Mouse (Mus musculus) thymus, adult 2 months (tissue): ENCODE measurements at regions not wholly inside any gene's neighbourhood (a gene's known extent, or its start where the extent isn't known, plus 50 kb on each side); places are given as distances from the start of the nearest gene placed in this dataset.

Source experiments
- DNase-seq: peaks from one replicate; pipeline ENCODE4 v3.0.0; 2021
- H3K27ac ChIP-seq: fragments of 200-500 bp; 2 replicates; pipeline ENCODE4 v1.5.1; 2012; ENCODE audit warnings: low read length, control low read depth; ENCODE audit not compliant: control insufficient read depth, insufficient read depth
- H3K27me3 ChIP-seq: fragments of 200-500 bp; 2 replicates; pipeline ENCODE4 v1.6.1; 2012; ENCODE audit warnings: mild to moderate bottlenecking, low read length, moderate library complexity, mixed read lengths; ENCODE audit not compliant: control insufficient read depth, insufficient read depth
- H3K36me3 ChIP-seq: fragments of 200-500 bp; 2 replicates; pipeline ENCODE4 v1.6.1; 2012; ENCODE audit warnings: mild to moderate bottlenecking, low read length, moderate library complexity; ENCODE audit not compliant: control insufficient read depth, insufficient read depth
- H3K4me1 ChIP-seq: fragments of 200-500 bp; replicated peaks from 2 replicates; pipeline ENCODE4 v1.6.1; 2012; ENCODE audit warnings: low read length; ENCODE audit not compliant: control insufficient read depth, insufficient read depth
- H3K4me3 ChIP-seq: fragments of 200-500 bp; 2 replicates; pipeline ENCODE4 v1.5.1; 2012; ENCODE audit warnings: mild to moderate bottlenecking, low read length, control low read depth, moderate library complexity; ENCODE audit not compliant: control insufficient read depth, insufficient read depth
- CTCF ChIP-seq: fragments of 200-500 bp; IDR thresholded peaks from 2 replicates; pipeline ENCODE4 v1.5.1; 2012; ENCODE audit warnings: mild to moderate bottlenecking, control low read depth, low read length, moderate library complexity, borderline replicate concordance; ENCODE audit not compliant: control insufficient read depth, poor library complexity, insufficient read depth; ENCODE audit errors: extremely low read depth
- POLR2A ChIP-seq: fragments of 200-500 bp; IDR thresholded peaks from 2 replicates; pipeline ENCODE4 v1.6.1; 2012; ENCODE audit warnings: mild to moderate bottlenecking, low read length, control low read depth, moderate library complexity; ENCODE audit not compliant: control insufficient read depth, poor library complexity, insufficient read depth; ENCODE audit errors: extremely low read depth
- WGBS: fragments of 180-500 bp; shearing (Covaris S2); methylation state at CpG from one replicate; pipeline ENCODE4 v1.1.7; 2018; 5-methylcytosine and 5-hydroxymethylcytosine counted together

- TF ChIP-seq POLR2A (no peak), CTCF (no peak)
- Histone ChIP-seq H3K27ac (no peak overlapping the region), H3K27me3 (no peaks in the 10 kb centered on the region), H3K4me1 (no peaks in the 10 kb centered on the region), H3K4me3 (no peak overlapping the region), H3K36me3 (no peaks in the 10 kb centered on the region)
- no peak for DNase-seq
- WGBS, result 96% methylated on average over 7 of the region's 7 CpGs
Measured at GRCm38 (mm10) chr1:121004535-121004934, 327.9 kb downstream of the Insig2 start.

DNA sequence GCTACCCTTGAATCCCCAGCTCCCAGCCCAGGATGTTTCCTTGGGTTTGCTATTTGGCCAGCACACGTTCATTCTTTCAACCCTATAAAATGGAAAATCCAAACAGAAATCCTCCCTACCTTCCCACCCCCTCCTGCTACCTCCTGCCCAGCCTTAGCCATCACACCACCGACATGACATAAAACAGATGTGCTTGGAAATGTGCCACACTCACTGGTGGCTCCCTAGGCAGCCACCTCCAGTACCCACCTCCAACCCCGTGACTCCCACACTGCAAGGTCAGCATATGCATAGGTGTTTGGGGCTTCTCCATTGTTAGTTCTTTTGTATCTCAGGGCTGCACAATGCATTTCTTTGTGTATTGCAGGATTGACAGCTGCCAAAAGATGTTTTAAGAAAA lies 327.2 kb downstream of the Insig2 start:
- Histone ChIP-seq H3K36me3 (no peaks in the 10 kb centered on the region), H3K27ac (no peak overlapping the region), H3K4me3 (no peak overlapping the region), H3K27me3 (no peaks in the 10 kb centered on the region), H3K4me1 (no peaks in the 10 kb centered on the region)
- TF ChIP-seq CTCF, result no peak
- no peak for TF ChIP-seq POLR2A
- no peak for DNase-seq
- 50% methylated on average over 3 of the region's 3 CpGs for WGBS

GRCm38 (mm10) chr1:121012126-121012525 lies 320.3 kb downstream of the Insig2 start:
- TF ChIP-seq CTCF (no peak), POLR2A (no peak)
- no peak overlapping the region for H3K4me3 ChIP-seq
- no peaks in the 10 kb centered on the region for H3K4me1 ChIP-seq

GRCm38 (mm10) chr1:121013839-121014503 lies 318.4 kb downstream of the Insig2 start:
- DNase-seq, result no peak
- Histone ChIP-seq H3K27me3 (no peaks in the 10 kb centered on the region), H3K27ac (no peak overlapping the region), H3K4me1 (no peaks in the 10 kb centered on the region), H3K4me3 (no peak overlapping the region), H3K36me3 (no peaks in the 10 kb centered on the region)
- TF ChIP-seq CTCF, result no peak
- no peak for TF ChIP-seq POLR2A
- 76% methylated on average over 12 of the region's 12 CpGs for WGBS

More at GRCm38 (mm10) chr1:121012126-121012525, 320.3 kb downstream of the Insig2 start:
- H3K27ac ChIP-seq, result no peak overlapping the region
- DNase-seq, result no peak
- H3K27me3 ChIP-seq, result no peaks in the 10 kb centered on the region
- no peaks in the 10 kb centered on the region for H3K36me3 ChIP-seq

- no peak for TF ChIP-seq CTCF
- no peak for TF ChIP-seq POLR2A
- H3K4me3 ChIP-seq, result no peak overlapping the region
Measured at GRCm38 (mm10) chr1:121029375-121029774, 303.0 kb downstream of the Insig2 start.

GRCm38 (mm10) chr1:121034761-121035393 lies 297.5 kb downstream of the Insig2 start:
- H3K27ac ChIP-seq, result no peak overlapping the region
- WGBS, result 91% methylated on average over 10 of the region's 10 CpGs
- H3K4me1 ChIP-seq, result no peaks in the 10 kb centered on the region
- H3K4me3 ChIP-seq, result no peak overlapping the region
- H3K27me3 ChIP-seq, result no peaks in the 10 kb centered on the region
- no peak for DNase-seq
- TF ChIP-seq POLR2A (no peak), CTCF (no peak)
- no peaks in the 10 kb centered on the region for H3K36me3 ChIP-seq

More at GRCm38 (mm10) chr1:121029375-121029774, 303.0 kb downstream of the Insig2 start:
- WGBS, result 94% methylated on average over 2 of the region's 2 CpGs
- DNase-seq, result no peak
- H3K27me3 ChIP-seq, result no peaks in the 10 kb centered on the region
- no peaks in the 10 kb centered on the region for H3K36me3 ChIP-seq
- H3K4me1 ChIP-seq, result no peaks in the 10 kb centered on the region
- no peak overlapping the region for H3K27ac ChIP-seq

DNA sequence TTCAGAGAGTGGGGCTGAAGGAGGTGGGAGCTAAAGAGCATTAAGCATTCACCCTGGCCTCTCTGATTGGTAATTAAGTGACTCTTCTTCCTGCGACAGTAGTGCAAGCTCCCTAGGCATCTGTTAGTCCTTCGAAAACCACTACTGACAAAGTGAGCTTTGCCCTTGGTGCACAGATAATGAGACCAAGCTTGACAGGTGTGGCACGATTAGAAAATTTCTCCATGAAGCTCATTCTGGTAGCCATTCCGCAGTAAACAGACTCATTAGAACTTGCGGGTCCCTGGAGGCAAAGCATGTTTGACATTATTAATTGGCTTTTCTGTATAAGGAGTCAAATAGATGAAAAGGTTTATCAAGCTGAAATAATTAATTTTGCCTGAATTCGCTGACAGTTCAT lies 285.8 kb downstream of the Insig2 start:
- Histone ChIP-seq H3K4me1 (no peaks in the 10 kb centered on the region), H3K36me3 (no peaks in the 10 kb centered on the region), H3K4me3 (no peak overlapping the region), H3K27ac (no peak overlapping the region), H3K27me3 (no peaks in the 10 kb centered on the region)
- WGBS, result 92% methylated on average over 6 of the region's 6 CpGs
- no peak for DNase-seq
- TF ChIP-seq CTCF, result no peak
- TF ChIP-seq POLR2A, result no peak
